Mouse (Mus musculus): ENCODE measurements around the gene Ing1. TPM values are rescaled to one million over a fixed set of nuclear protein-coding genes. Genes with fewer than 3 reads are reported as not detected.

Gene Ing1
- 21.8 and 27.7 TPM in 2 replicates for polyA plus RNA-seq (2016; fragmentation: Nextera tagmentation; extraction: Ambion mirVana)

DNA sequence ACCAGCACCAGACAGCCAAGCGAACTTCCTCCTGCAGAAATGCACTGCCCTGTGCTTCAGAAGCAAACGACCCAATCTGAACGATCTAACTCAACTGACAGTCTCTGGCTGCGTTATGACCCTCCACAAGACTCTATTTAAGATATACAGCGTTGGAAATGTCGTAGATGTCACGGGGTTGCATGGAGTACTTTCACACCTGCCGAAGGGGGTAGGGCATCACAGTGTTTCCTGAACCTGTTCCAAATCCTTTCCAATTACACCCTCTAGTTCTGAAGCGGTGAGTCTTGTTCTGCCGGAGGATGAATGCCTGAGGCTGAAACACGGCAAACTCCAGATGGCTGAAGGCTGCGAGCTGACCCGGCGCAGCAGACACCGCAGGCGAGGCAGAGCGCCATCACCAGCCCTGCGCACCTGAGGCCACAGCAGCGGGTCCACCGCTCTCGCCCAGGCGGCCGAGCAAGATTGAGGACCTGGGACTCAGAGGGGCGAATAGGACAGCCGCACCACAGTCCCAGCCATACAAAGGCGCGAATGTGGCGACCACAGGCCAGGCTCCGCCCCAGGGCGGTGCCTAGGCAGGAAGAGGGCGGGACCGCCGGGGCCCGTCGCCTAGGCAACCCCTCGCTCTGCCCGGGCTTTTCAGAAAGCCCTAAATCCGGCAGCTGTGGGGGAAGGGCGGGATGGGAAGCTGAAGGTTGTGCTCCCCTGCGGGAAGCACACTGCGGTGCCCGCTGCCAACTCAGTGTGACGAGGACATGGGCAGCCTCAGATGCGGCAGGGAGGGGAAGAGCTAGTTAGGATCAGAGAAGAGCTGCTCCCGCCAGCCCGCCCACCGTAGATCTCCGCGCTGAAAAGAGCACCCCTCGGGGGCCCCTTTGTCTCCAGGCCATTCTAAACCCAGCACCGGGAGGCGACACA, at the start of gene Ing1:
Gene Ing1 (plus strand): TSS at position 773 of the 921 bp plus-strand sequence.
- Histone ChIP-seq H3K9me3 (no peaks in the 10 kb centered on the region), H3K27me3 (ENCODE audit: insufficient read depth, poor library complexity, severe bottlenecking) (no peaks in the 10 kb centered on the region), H3K36me3 (0 out of 2 replicates have a peak, but pooled peaks cover under 1% of the 10 kb centered on the region), H3K27ac (peak within 1 kb of the TSS; percentile 98), H3K4me1 (peaks cover 29% of the 10 kb centered on the region), H3K4me3 (peak within 1 kb of the TSS; percentile 94)
- WGBS = 1% methylated on average over 52 of the region's 52 CpGs
- peak; percentile 98 for DNase-seq (ENCODE audit: low spot score)

DNA sequence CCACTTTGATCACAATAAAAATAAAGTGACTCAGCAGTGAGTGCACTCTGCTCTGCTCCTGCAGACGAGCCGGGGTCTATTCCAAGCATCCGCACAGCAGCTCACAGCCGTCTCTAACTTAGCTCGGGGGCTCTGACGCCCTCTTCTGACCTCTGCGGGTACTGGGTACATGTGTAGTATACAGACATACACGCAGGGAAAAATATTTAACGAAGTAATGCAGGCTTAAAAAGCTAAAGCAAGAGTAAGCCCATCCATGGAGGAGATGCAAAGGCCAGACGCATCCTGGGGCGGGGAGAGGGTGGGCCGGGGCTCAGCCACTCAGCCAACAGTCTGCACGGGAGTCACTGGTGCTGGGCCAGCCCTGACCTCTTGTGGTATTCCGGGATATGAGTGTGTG, 49.3 kb upstream of the Ing1 start:
- no peaks in the 10 kb centered on the region for H3K27me3 ChIP-seq (ENCODE audit: insufficient read depth, poor library complexity, severe bottlenecking)

GRCm38 (mm10) chr8:11506802-11507201, 48.6 kb upstream of the Ing1 start:
- WGBS = 78% methylated on average over 6 of the region's 6 CpGs
- Histone ChIP-seq H3K36me3 (peaks cover 96% of the 10 kb centered on the region), H3K9me3 (no peaks in the 10 kb centered on the region), H3K4me1 (no peaks in the 10 kb centered on the region), H3K27ac (no peak overlapping the region), H3K27me3 (ENCODE audit: insufficient read depth, poor library complexity, severe bottlenecking) (no peaks in the 10 kb centered on the region), H3K4me3 (no peak overlapping the region)
- no peak for DNase-seq (ENCODE audit: low spot score)

More for the DNA sequence above, 49.3 kb upstream of the Ing1 start:
- H3K4me1 ChIP-seq = no peaks in the 10 kb centered on the region
- H3K27ac ChIP-seq = no peak overlapping the region
- peaks cover 89% of the 10 kb centered on the region for H3K36me3 ChIP-seq
- WGBS = 82% methylated on average over 14 of the region's 14 CpGs
- DNase-seq (ENCODE audit: low spot score) = no peak
- no peak overlapping the region for H3K4me3 ChIP-seq
- H3K9me3 ChIP-seq = no peaks in the 10 kb centered on the region

DNA sequence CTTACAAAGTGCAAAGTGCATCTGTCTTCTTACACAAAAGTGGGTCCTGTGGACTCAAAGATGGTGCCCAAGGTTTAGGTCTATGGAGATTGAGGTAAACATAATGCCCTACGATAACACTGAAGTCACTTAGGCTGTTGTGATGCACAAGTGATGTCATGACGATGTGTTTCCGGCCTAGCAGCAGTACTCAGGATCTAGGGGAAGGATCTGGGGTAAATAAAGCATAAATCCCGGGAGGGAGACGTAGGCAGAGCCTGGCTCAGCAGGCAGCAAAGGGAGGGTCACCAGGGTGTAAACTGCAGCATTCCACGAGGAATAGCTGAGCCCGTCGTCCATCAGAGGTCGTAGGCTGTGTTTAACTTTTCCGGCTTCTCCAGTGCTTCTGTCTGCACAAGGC, 46.5 kb upstream of the Ing1 start:
- WGBS = 86% methylated on average over 10 of the region's 10 CpGs
- no peak for DNase-seq (ENCODE audit: low spot score)
- Histone ChIP-seq H3K27me3 (ENCODE audit: insufficient read depth, poor library complexity, severe bottlenecking) (no peaks in the 10 kb centered on the region), H3K9me3 (no peaks in the 10 kb centered on the region), H3K4me1 (no peaks in the 10 kb centered on the region), H3K27ac (no peak overlapping the region), H3K4me3 (no peak overlapping the region), H3K36me3 (peaks cover 98% of the 10 kb centered on the region)

DNA sequence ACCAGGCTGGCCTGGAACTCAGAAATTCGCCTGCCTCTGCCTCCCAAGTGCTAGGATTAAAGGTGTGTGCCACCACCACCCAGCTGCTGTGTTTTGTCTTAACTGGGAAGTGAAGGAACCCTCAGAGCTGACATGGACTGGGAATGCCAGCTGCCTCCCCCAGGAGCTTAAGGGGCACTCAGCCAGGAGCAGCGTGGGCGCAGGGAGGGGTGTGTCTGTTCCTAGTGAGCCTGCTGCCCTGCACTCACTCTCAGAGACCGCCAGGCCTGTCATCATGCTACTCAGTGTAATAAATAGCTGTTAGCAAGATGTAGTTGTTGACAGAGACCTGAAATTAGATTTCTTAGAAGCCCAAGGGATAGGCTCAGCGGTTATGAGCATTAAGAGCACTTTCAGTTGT, 44.4 kb upstream of the Ing1 start:
- Histone ChIP-seq H3K27ac (no peak overlapping the region), H3K4me3 (no peak overlapping the region), H3K27me3 (ENCODE audit: insufficient read depth, poor library complexity, severe bottlenecking) (no peaks in the 10 kb centered on the region), H3K9me3 (no peaks in the 10 kb centered on the region), H3K4me1 (no peaks in the 10 kb centered on the region), H3K36me3 (peaks cover 94% of the 10 kb centered on the region)
- 79% methylated on average over 5 of the region's 5 CpGs for WGBS
- no peak for DNase-seq (ENCODE audit: low spot score)

DNA sequence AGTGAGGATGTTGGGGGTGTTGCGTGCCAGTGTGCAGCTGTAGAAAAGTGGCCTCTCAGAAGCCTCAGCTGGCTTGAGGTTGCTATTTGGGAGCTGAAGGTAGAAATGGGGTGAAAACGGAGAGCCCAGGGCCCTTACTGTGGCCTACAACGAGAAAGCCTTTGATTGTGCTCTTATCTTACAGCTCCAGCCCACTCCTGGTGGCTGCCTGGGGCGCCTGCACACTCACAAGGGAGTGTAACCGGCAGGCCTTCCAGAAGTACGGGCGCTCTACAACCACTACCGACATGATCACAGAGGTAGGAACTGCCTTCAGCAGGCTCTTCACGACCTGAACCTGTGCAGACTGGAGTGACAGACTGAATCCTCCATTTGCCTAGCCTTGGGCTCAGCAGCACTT, 42.7 kb upstream of the Ing1 start:
- Histone ChIP-seq H3K4me1 (no peaks in the 10 kb centered on the region), H3K9me3 (no peaks in the 10 kb centered on the region), H3K27me3 (ENCODE audit: insufficient read depth, poor library complexity, severe bottlenecking) (no peaks in the 10 kb centered on the region), H3K36me3 (peaks cover 93% of the 10 kb centered on the region), H3K27ac (no peak overlapping the region), H3K4me3 (no peak overlapping the region)
- WGBS = 73% methylated on average over 9 of the region's 9 CpGs
- no peak for DNase-seq (ENCODE audit: low spot score)

DNA sequence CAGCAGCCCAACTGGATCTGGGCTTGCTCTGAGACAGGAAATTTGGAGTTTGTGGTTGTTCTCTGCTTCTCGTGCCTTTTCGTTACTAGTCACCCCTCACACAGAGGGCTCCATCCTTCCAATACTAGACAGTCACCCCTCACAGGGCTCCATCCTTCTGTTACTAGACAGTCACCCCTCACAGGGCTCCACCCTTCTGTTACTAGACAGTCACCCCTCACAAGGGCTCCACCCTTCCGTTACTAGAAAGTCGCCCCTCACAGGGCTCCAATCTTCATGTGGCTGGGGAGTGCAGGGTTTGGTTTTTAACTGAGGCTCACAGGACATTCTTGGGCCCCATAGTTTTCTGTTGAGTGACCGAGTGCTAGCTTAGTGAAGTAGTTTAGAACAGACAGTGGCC, 42.1 kb upstream of the Ing1 start:
- H3K4me1 ChIP-seq = no peaks in the 10 kb centered on the region
- no peaks in the 10 kb centered on the region for H3K9me3 ChIP-seq
- no peak for DNase-seq (ENCODE audit: low spot score)
- peaks cover 93% of the 10 kb centered on the region for H3K36me3 ChIP-seq
- 89% methylated on average over 5 of the region's 5 CpGs for WGBS
- no peak overlapping the region for H3K4me3 ChIP-seq
- H3K27me3 ChIP-seq (ENCODE audit: insufficient read depth, poor library complexity, severe bottlenecking) = no peaks in the 10 kb centered on the region
- H3K27ac ChIP-seq = no peak overlapping the region

GRCm38 (mm10) chr8:11516292-11516691, 39.1 kb upstream of the Ing1 start:
- H3K27me3 ChIP-seq (ENCODE audit: insufficient read depth, poor library complexity, severe bottlenecking) = no peaks in the 10 kb centered on the region
- H3K4me1 ChIP-seq = no peaks in the 10 kb centered on the region
- H3K36me3 ChIP-seq = peaks cover 82% of the 10 kb centered on the region
- no peaks in the 10 kb centered on the region for H3K9me3 ChIP-seq
- WGBS = 92% methylated on average over 9 of the region's 9 CpGs
- H3K4me3 ChIP-seq = no peak overlapping the region
- H3K27ac ChIP-seq = no peak overlapping the region
- DNase-seq (ENCODE audit: low spot score) = peak; percentile 73

GRCm38 (mm10) chr8:11517366-11518055, 37.9 kb upstream of the Ing1 start:
- Histone ChIP-seq H3K9me3 (no peaks in the 10 kb centered on the region), H3K27ac (no peak overlapping the region), H3K27me3 (ENCODE audit: insufficient read depth, poor library complexity, severe bottlenecking) (no peaks in the 10 kb centered on the region), H3K36me3 (peaks cover 72% of the 10 kb centered on the region), H3K4me1 (no peaks in the 10 kb centered on the region), H3K4me3 (no peak overlapping the region)
- WGBS = 84% methylated on average over 16 of the region's 16 CpGs
- peak; percentile 75 for DNase-seq (ENCODE audit: low spot score)

GRCm38 (mm10) chr8:11518056-11518396, 37.3 kb upstream of the Ing1 start:
- 92% methylated on average over 6 of the region's 6 CpGs for WGBS
- peak; percentile 56 for DNase-seq (ENCODE audit: low spot score)
- Histone ChIP-seq H3K4me3 (no peak overlapping the region), H3K36me3 (peaks cover 67% of the 10 kb centered on the region), H3K27me3 (ENCODE audit: insufficient read depth, poor library complexity, severe bottlenecking) (no peaks in the 10 kb centered on the region), H3K4me1 (no peaks in the 10 kb centered on the region), H3K27ac (no peak overlapping the region), H3K9me3 (no peaks in the 10 kb centered on the region)

- H3K4me3 ChIP-seq = no peak overlapping the region
- no peaks in the 10 kb centered on the region for H3K4me1 ChIP-seq
- H3K27ac ChIP-seq = no peak overlapping the region
- H3K27me3 ChIP-seq (ENCODE audit: insufficient read depth, poor library complexity, severe bottlenecking) = no peaks in the 10 kb centered on the region
- DNase-seq (ENCODE audit: low spot score) = no peak
- no peaks in the 10 kb centered on the region for H3K9me3 ChIP-seq
- H3K36me3 ChIP-seq = peaks cover 60% of the 10 kb centered on the region
- 93% methylated on average over 11 of the region's 11 CpGs for WGBS
Measured at GRCm38 (mm10) chr8:11518676-11519075, 36.7 kb upstream of the Ing1 start.

DNA sequence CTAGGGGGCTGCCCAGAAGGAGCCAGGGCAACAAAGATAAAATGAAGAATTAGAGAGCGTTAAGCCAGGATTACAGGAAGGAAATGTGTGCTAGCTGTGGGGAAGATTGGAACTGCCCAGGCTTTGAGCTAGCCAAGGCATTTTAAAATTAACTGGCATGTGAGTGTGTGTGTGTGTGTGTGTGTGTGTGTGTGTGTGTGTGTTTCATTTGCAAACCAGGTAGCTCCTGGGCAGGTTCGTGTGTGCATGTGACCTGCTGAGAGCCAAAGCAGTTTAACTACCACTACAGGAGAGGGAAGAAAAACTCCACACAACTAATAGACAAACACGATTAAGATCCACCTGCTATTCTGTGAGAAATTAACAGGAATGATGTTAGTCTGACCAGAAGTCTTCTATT, 32.0 kb upstream of the Ing1 start:
- Histone ChIP-seq H3K27ac (no peak overlapping the region), H3K4me3 (no peak overlapping the region), H3K4me1 (no peaks in the 10 kb centered on the region), H3K27me3 (ENCODE audit: insufficient read depth, poor library complexity, severe bottlenecking) (no peaks in the 10 kb centered on the region), H3K9me3 (no peaks in the 10 kb centered on the region), H3K36me3 (peaks cover 28% of the 10 kb centered on the region)
- WGBS = 79% methylated on average over 3 of the region's 3 CpGs
- DNase-seq (ENCODE audit: low spot score) = no peak

DNA sequence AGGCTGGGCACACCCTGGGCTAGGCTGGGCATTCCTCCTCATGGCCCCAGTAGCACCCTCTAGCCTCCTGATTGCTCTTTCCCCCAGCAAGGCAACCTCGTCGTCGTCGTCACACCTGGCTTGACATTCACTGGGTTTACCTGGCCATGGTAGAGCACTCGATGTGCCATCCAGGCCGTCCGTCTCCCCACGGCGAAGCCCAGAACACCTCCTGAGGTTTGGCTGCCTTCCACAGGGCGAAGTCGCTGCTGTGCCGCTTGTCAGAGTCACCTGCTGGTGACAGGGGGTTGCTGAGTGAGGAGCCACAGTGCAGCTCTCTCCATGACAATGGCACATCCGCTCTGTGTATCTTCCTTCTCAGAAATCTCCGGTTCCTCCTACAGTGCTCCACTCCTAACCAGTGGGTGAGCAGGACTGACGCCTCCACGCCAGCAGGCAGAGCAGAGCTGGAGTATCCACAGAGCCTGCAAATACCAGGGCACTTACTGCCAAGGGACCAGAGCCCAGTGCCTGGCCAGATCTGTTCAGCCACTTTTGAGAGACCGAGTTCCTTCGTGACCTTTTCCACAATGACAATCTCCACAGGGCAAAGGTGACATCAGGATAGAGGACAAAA, 25.1 kb upstream of the Ing1 start:
- Histone ChIP-seq H3K36me3 (peaks cover 56% of the 10 kb centered on the region), H3K4me1 (peaks cover 5% of the 10 kb centered on the region; the same call in 1 of the 2 replicates), H3K27ac (no peak overlapping the region), H3K4me3 (no peak overlapping the region), H3K9me3 (no peaks in the 10 kb centered on the region), H3K27me3 (ENCODE audit: insufficient read depth, poor library complexity, severe bottlenecking) (no peaks in the 10 kb centered on the region)
- DNase-seq (ENCODE audit: low spot score) = no peak
- 82% methylated on average over 18 of the region's 18 CpGs for WGBS
